Mouse (Mus musculus): ENCODE measurements around the gene Dagla.

- TF ChIP-seq CTCF (IDR thresholded peaks at IDR 0.05; ENCODE audit: control insufficient read depth, insufficient read depth, insufficient replicate concordance, low read depth, low read length): no peak
- no peak for TF ChIP-seq POLR2A (IDR thresholded peaks at IDR 0.05; ENCODE audit: control insufficient read depth, low read depth, low read length)
Measured at GRCm38 (mm10) chr19:10323860-10324259, 19.2 kb upstream of the Dagla start.

Data from testis, adult 2 months (tissue).